9 mouse cellular contexts compared by ENCODE assay signal in genomic region chr14:122013417-122013951, GRCm38 (mm10). TPM values are rescaled to one million over a fixed set of nuclear protein-coding genes. Genes with fewer than 3 reads are reported as not detected.
DNase-seq lines count a peak whose midpoint lies in the region; ATAC-seq and TF ChIP-seq lines count a peak whose summit lies in the region.
"Had no signal": no experiment of that assay in that cellular context is flagged by ENCODE, and none has a peak within 500 bp of the region (broad histone marks: within the 10 kb centered on the region; RNA-seq: fewer than 3 reads in every experiment).

No protein-coding gene starts in this region.

- no peak overlapping the region for H3K4me3 ChIP-seq in stomach, embryonic 14.5 days (ENCODE audit: low read depth, low read length)
- no peak overlapping the region for H3K4me3 ChIP-seq in stomach, postnatal 0 days (ENCODE audit: low read depth, low read length)
- H3K4me3 ChIP-seq: forebrain, embryonic 10.5 days had no signal

- no peaks in the 10 kb centered on the region for H3K9me3 ChIP-seq in stomach, embryonic 14.5 days (ENCODE audit: control insufficient read depth, low read depth, low read length)
- H3K9me3 ChIP-seq in stomach, postnatal 0 days (ENCODE audit: control insufficient read depth, low read length): no peaks in the 10 kb centered on the region
- H3K9me3 ChIP-seq: forebrain, embryonic 10.5 days had no signal

- no peaks in the 10 kb centered on the region for H3K27me3 ChIP-seq in stomach, embryonic 14.5 days (ENCODE audit: control insufficient read depth, insufficient read depth, low read length)
- no peaks in the 10 kb centered on the region for H3K27me3 ChIP-seq in stomach, postnatal 0 days (ENCODE audit: control insufficient read depth, insufficient read depth, low read length)

- H3K4me2 ChIP-seq in stomach, embryonic 14.5 days (replicated peaks; ENCODE audit: low read depth, low read length): no peak overlapping the region
- H3K4me2 ChIP-seq in stomach, postnatal 0 days (replicated peaks; ENCODE audit: low read depth): no peak overlapping the region

- H3K9ac ChIP-seq in stomach, embryonic 14.5 days (replicated peaks; ENCODE audit: low read depth, low read length): no peak overlapping the region
- H3K9ac ChIP-seq in stomach, postnatal 0 days (ENCODE audit: low read length): no peak overlapping the region

- DNase-seq in stomach, postnatal 0 days (ENCODE audit: low spot score): no peak
- peak; percentile 38 to 39 for DNase-seq in heart, postnatal 36 days
- DNase-seq in embryo, embryonic 10.5 days (ENCODE audit: low spot score): no peak
- no peak for DNase-seq in frontal cortex, adult 2 months (ENCODE audit: extremely low spot score in 1 of 2, low spot score in 1 of 2)

- H3K4me1 ChIP-seq in stomach, embryonic 14.5 days (ENCODE audit: control insufficient read depth, insufficient read depth, low read length): no peaks in the 10 kb centered on the region
- H3K4me1 ChIP-seq in stomach, postnatal 0 days (replicated peaks; ENCODE audit: control insufficient read depth, insufficient read depth): no peaks in the 10 kb centered on the region
- H3K4me1 ChIP-seq: forebrain, embryonic 10.5 days had no signal

- H3K27ac ChIP-seq in stomach, embryonic 14.5 days (ENCODE audit: low read length): no peak overlapping the region
- no peak overlapping the region for H3K27ac ChIP-seq in stomach, postnatal 0 days (replicated peaks)
- H3K27ac ChIP-seq: forebrain, embryonic 10.5 days had no signal

- H3K36me3 ChIP-seq in stomach, embryonic 14.5 days (ENCODE audit: control insufficient read depth, insufficient read depth, low read length): peaks cover 13% of the 10 kb centered on the region; the same call in 1 of the 2 replicates
- H3K36me3 ChIP-seq in stomach, postnatal 0 days (ENCODE audit: control insufficient read depth, insufficient read depth, low read length): no peaks in the 10 kb centered on the region

- intact Hi-C loops in heart, postnatal 36 days (cut with DNase I): no loop called here

- TF ChIP-seq CTCF in stomach, postnatal 0 days (IDR thresholded peaks at IDR 0.05; ENCODE audit: low read depth): no peak

- 0 out of 2 replicates have a peak, but pooled peaks have one; percentile 23 for ATAC-seq in stomach, embryonic 14.5 days (ENCODE audit: insufficient number of reproducible peaks, insufficient read depth, low FRiP score, low read depth)
- no peak for ATAC-seq in stomach, postnatal 0 days (ENCODE audit: low FRiP score, low TSS enrichment)
- ATAC-seq in megakaryocyte progenitor cell, adult 5-6 weeks (replicated peaks; ENCODE audit: poor library complexity): peak; percentile 76
- no peak for ATAC-seq in activated CD4-positive, CD25-positive, alpha-beta regulatory T cell, adult 4 months

- no peak for TF ChIP-seq EP300 in stomach, postnatal 0 days (optimal IDR thresholded peaks at IDR 0.05)

- 68% methylated on average over 14 of the region's 14 CpGs for WGBS in stomach, embryonic 14.5 days
- WGBS in stomach, postnatal 0 days: 78% methylated on average over 14 of the region's 14 CpGs

RNA-seq across cellular contexts. Expression of gene Timm8a2, which starts 21.0 kb away (rescaled TPM):
- polyA plus RNA-seq in stomach, embryonic 14.5 days (2014; fragmentation: Nextera tagmentation; extraction: Ambion mirVana): not detected in 2 replicates
- not detected in 2 replicates for polyA plus RNA-seq in stomach, postnatal 0 days (2015; fragmentation: Nextera tagmentation; extraction: Ambion mirVana)
- total RNA-seq in heart, postnatal 36 days (2021): not detected
- not detected in 2 replicates for total RNA-seq in megakaryocyte progenitor cell, adult 5-6 weeks (2015)
- not detected in 2 replicates for total RNA-seq in megakaryocyte progenitor cell, adult 5-6 weeks (2017)
- not detected for polyA plus RNA-seq in activated CD4-positive, CD25-positive, alpha-beta regulatory T cell, adult 4 months (2017; shearing (Covaris generic))
- 0.36 TPM in 1 of 2 replicates, not detected in the other for polyA plus RNA-seq in frontal cortex, adult 2 months (2012; rRNA removed)
- total RNA-seq: liver, adult 2 months had no signal
- polyA plus RNA-seq: forebrain, embryonic 10.5 days; liver, adult 2 months had no signal

RNA-seq across cellular contexts. Expression of gene Gpr183, which starts 48.5 kb away (rescaled TPM):
- polyA plus RNA-seq in stomach, embryonic 14.5 days (2014; fragmentation: Nextera tagmentation; extraction: Ambion mirVana): 4.5 and 5.5 TPM in 2 replicates
- 1.8 and 2.0 TPM in 2 replicates for polyA plus RNA-seq in stomach, postnatal 0 days (2015; fragmentation: Nextera tagmentation; extraction: Ambion mirVana)
- 1 to 10 TPM; 1.2 to 2.0 TPM for total RNA-seq in heart, postnatal 36 days (2021)
- 4.0 and 7.1 TPM in 2 replicates for total RNA-seq in megakaryocyte progenitor cell, adult 5-6 weeks (2015)
- total RNA-seq in megakaryocyte progenitor cell, adult 5-6 weeks (2017): 2.2 and 3.5 TPM in 2 replicates
- polyA plus RNA-seq in activated CD4-positive, CD25-positive, alpha-beta regulatory T cell, adult 4 months (2017; shearing (Covaris generic)): 100 to 1,000 TPM; 104 to 118 TPM
- polyA plus RNA-seq in frontal cortex, adult 2 months (2012; rRNA removed): 1.0 and 1.6 TPM in 2 replicates

Comparison
In these comparisons a context has a peak if more than half of its experiments do, and no peak if none do; other contexts are left out.
1. ATAC-seq: peak in stomach, embryonic 14.5 days (single experiment) and megakaryocyte progenitor cell, adult 5-6 weeks (single experiment); none in stomach, postnatal 0 days (single experiment) and activated CD4-positive, CD25-positive, alpha-beta regulatory T cell, adult 4 months (single experiment).
2. DNase-seq: peak in heart, postnatal 36 days (2 of 2); none in stomach, postnatal 0 days (single experiment), embryo, embryonic 10.5 days (single experiment) and frontal cortex, adult 2 months (0 of 2).
3. RNA of gene Gpr183, which starts 48.5 kb away (polyA plus RNA-seq): 104 to 118 TPM in activated CD4-positive, CD25-positive, alpha-beta regulatory T cell, adult 4 months; 4.5 to 5.5 TPM in stomach, embryonic 14.5 days, 1.8 to 2.0 TPM in stomach, postnatal 0 days and 1.0 to 1.6 TPM in frontal cortex, adult 2 months; every median in the first group is over 10 times any median in the second.